Mouse (Mus musculus): ENCODE measurements around the gene Jun. TPM values are rescaled to one million over a fixed set of nuclear protein-coding genes. Genes with fewer than 3 reads are reported as not detected.

The Jun gene
- polyA plus RNA-seq, 1 experiment: 157 TPM

DNA sequence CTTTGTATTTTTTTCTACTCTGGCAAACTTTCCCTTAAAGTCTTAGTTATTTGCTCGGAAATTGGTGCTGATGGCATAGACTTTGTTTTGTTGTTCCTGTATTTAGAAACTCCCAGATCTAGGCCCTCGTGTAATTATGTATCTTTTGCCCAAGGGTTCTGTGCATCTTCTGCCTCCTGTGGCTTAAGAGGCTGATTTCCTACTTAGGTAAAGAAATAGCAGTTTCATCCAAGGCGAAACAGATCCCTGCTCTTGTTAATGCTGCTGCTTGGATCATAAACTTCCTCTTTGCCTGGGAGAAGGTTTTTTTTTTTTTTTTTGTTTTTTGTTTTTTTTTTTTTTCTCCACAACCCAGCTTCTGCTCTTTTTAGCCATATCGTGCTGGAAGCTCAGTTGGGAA lies 2.3 kb upstream of the Jun start:
- peaks cover 3% of the 10 kb centered on the region for H3K27me3 ChIP-seq (replicated peaks)
- H3K4me3 ChIP-seq (replicated peaks): no peak overlapping the region
- peaks cover 5% of the 10 kb centered on the region for H3K36me3 ChIP-seq (replicated peaks; ENCODE audit: low read length)
- no peak for TF ChIP-seq GATA1 (IDR thresholded peaks at IDR 0.05; ENCODE audit: borderline replicate concordance, low read length)
- no peak for TF ChIP-seq FLI1 (IDR thresholded peaks at IDR 0.05; ENCODE audit: low read length)
- H3K9me3 ChIP-seq: no peaks in the 10 kb centered on the region
- peaks cover 53% of the 10 kb centered on the region for H3K4me1 ChIP-seq

- Histone ChIP-seq H3K27me3 (replicated peaks) (no peaks in the 10 kb centered on the region), H3K36me3 (replicated peaks; ENCODE audit: low read length) (peaks cover 5% of the 10 kb centered on the region), H3K4me1 (peaks cover 53% of the 10 kb centered on the region), H3K9me3 (no peaks in the 10 kb centered on the region), H3K4me3 (replicated peaks) (peak overlapping the region; percentile 99)
- TF ChIP-seq GATA1 (IDR thresholded peaks at IDR 0.05; ENCODE audit: borderline replicate concordance, low read length) (no peak), FLI1 (IDR thresholded peaks at IDR 0.05; ENCODE audit: low read length) (no peak)
These were observed 1.7 kb upstream of the Jun start for GRCm38 (mm10) chr4:95053791-95054117.

GRCm38 (mm10) chr4:95053041-95053790 lies 1.2 kb upstream of the Jun start:
- peak overlapping the region; percentile 99 for H3K4me3 ChIP-seq (replicated peaks)
- H3K36me3 ChIP-seq (replicated peaks; ENCODE audit: low read length): peaks cover 5% of the 10 kb centered on the region
- TF ChIP-seq FLI1 (IDR thresholded peaks at IDR 0.05; ENCODE audit: low read length): no peak
- TF ChIP-seq GATA1 (IDR thresholded peaks at IDR 0.05; ENCODE audit: borderline replicate concordance, low read length): no peak
- H3K4me1 ChIP-seq: peaks cover 48% of the 10 kb centered on the region
- H3K27me3 ChIP-seq (replicated peaks): no peaks in the 10 kb centered on the region
- no peaks in the 10 kb centered on the region for H3K9me3 ChIP-seq

GRCm38 (mm10) chr4:95051311-95051871 lies 631 bp downstream of the Jun start:
- Histone ChIP-seq H3K4me1 (peaks cover 47% of the 10 kb centered on the region), H3K36me3 (replicated peaks; ENCODE audit: low read length) (peaks cover 5% of the 10 kb centered on the region), H3K27me3 (replicated peaks) (no peaks in the 10 kb centered on the region), H3K9me3 (no peaks in the 10 kb centered on the region), H3K4me3 (replicated peaks) (peak overlapping the region; percentile 99)
- TF ChIP-seq GATA1 (IDR thresholded peaks at IDR 0.05; ENCODE audit: borderline replicate concordance, low read length) (no peak), FLI1 (IDR thresholded peaks at IDR 0.05; ENCODE audit: low read length) (no peak)

DNA sequence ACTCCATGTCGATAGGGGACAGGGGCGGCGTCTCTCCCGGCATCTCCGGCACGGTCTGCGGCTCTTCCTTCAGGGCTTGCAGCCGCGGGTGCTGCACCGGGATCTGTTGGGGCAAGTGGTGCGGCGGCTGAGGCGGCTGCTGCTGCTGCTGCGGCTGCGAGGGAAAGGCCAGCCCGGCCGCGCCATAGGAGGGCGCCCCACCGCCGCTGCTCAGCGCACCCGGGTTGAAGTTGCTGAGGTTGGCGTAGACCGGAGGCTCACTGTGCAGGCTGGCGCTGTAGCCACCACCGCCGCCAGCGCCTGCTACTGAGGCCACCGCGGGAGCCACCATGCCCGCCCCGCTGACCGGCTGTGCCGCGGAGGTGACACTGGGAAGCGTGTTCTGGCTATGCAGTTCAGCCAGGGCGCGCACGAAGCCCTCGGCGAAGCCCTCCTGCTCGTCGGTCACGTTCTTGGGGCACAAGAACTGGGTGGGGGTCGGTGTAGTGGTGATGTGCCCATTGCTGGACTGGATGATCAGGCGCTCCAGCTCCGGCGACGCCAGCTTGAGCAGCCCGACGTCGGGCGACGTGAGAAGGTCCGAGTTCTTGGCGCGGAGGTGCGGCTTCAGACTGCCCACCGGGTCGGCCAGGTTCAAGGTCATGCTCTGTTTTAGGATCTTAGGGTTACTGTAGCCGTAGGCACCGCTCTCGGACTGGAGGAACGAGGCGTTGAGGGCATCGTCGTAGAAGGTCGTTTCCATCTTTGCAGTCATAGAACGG lies 1.3 kb downstream of the Jun start:
- Histone ChIP-seq H3K9me3 (no peaks in the 10 kb centered on the region), H3K27me3 (replicated peaks) (no peaks in the 10 kb centered on the region), H3K4me1 (peaks cover 41% of the 10 kb centered on the region), H3K36me3 (replicated peaks; ENCODE audit: low read length) (peaks cover 5% of the 10 kb centered on the region), H3K4me3 (replicated peaks) (peak overlapping the region; percentile 99)
- TF ChIP-seq FLI1 (IDR thresholded peaks at IDR 0.05; ENCODE audit: low read length) (no peak), GATA1 (IDR thresholded peaks at IDR 0.05; ENCODE audit: borderline replicate concordance, low read length) (no peak)

GRCm38 (mm10) chr4:95049884-95050517 lies 2.0 kb downstream of the Jun start:
- peak overlapping the region; percentile 99 for H3K4me3 ChIP-seq (replicated peaks)
- no peaks in the 10 kb centered on the region for H3K27me3 ChIP-seq (replicated peaks)
- TF ChIP-seq GATA1 (IDR thresholded peaks at IDR 0.05; ENCODE audit: borderline replicate concordance, low read length): no peak
- no peak for TF ChIP-seq FLI1 (IDR thresholded peaks at IDR 0.05; ENCODE audit: low read length)
- H3K9me3 ChIP-seq: no peaks in the 10 kb centered on the region
- H3K36me3 ChIP-seq (replicated peaks; ENCODE audit: low read length): peaks cover 5% of the 10 kb centered on the region
- H3K4me1 ChIP-seq: peaks cover 34% of the 10 kb centered on the region

GRCm38 (mm10) chr4:95049153-95049552 lies 2.9 kb downstream of the Jun start:
- peak; percentile 64; the same call in 1 of the 3 replicates for TF ChIP-seq GATA1 (IDR thresholded peaks at IDR 0.05; ENCODE audit: borderline replicate concordance, low read length)
- TF ChIP-seq FLI1 (IDR thresholded peaks at IDR 0.05; ENCODE audit: low read length): no peak
- Histone ChIP-seq H3K36me3 (replicated peaks; ENCODE audit: low read length) (peaks cover 5% of the 10 kb centered on the region), H3K9me3 (no peaks in the 10 kb centered on the region), H3K4me1 (peaks cover 26% of the 10 kb centered on the region), H3K27me3 (replicated peaks) (peaks cover 2% of the 10 kb centered on the region), H3K4me3 (replicated peaks) (peak overlapping the region; percentile 99)

- H3K4me1 ChIP-seq: peaks cover 22% of the 10 kb centered on the region
- TF ChIP-seq GATA1 (IDR thresholded peaks at IDR 0.05; ENCODE audit: borderline replicate concordance, low read length) (no peak), FLI1 (IDR thresholded peaks at IDR 0.05; ENCODE audit: low read length) (no peak)
- no peaks in the 10 kb centered on the region for H3K9me3 ChIP-seq
- H3K27me3 ChIP-seq (replicated peaks): peaks cover 2% of the 10 kb centered on the region
- H3K36me3 ChIP-seq (replicated peaks; ENCODE audit: low read length): peaks cover 5% of the 10 kb centered on the region
- H3K4me3 ChIP-seq (replicated peaks): peak overlapping the region; percentile 99
These were observed 3.3 kb downstream of the Jun start for GRCm38 (mm10) chr4:95048731-95049100.

- Histone ChIP-seq H3K27me3 (replicated peaks) (peaks cover 2% of the 10 kb centered on the region), H3K4me1 (peaks cover 17% of the 10 kb centered on the region)
- TF ChIP-seq FLI1 (IDR thresholded peaks at IDR 0.05; ENCODE audit: low read length) (no peak), GATA1 (IDR thresholded peaks at IDR 0.05; ENCODE audit: borderline replicate concordance, low read length) (no peak)
These were observed 3.8 kb downstream of the Jun start for GRCm38 (mm10) chr4:95048021-95048730.

More at GRCm38 (mm10) chr4:95048021-95048730, 3.8 kb downstream of the Jun start:
- Histone ChIP-seq H3K9me3 (no peaks in the 10 kb centered on the region), H3K4me3 (replicated peaks) (peak overlapping the region; percentile 12), H3K36me3 (replicated peaks; ENCODE audit: low read length) (peaks cover 5% of the 10 kb centered on the region)

Data from megakaryocyte, embryonic 14.5 days (primary cell).